Mouse (Mus musculus) kidney, postnatal 14 days (tissue): ENCODE data around the gene Gm20388.
A peak's percentile ranks its signal among the peaks of the same experiment; 100 is the strongest.

Source experiments
- DNase-seq: peaks from one replicate; pipeline ENCODE4 v3.0.0; 2022; ENCODE audit warnings: mixed read lengths

The Gm20388 gene

GRCm38 (mm10) chr8:121200069-121200468 is 1289.4 kb downstream of the Gm20388 start:
- no peak for DNase-seq

- peak; percentile 68 for DNase-seq
These were observed 1290.3 kb downstream of the Gm20388 start for GRCm38 (mm10) chr8:121200979-121201378.

GRCm38 (mm10) chr8:121201651-121202050 is 1291.0 kb downstream of the Gm20388 start:
- no peak for DNase-seq

- DNase-seq, result no peak
These were observed 1293.2 kb downstream of the Gm20388 start for GRCm38 (mm10) chr8:121203612-121204376.

GRCm38 (mm10) chr8:121207171-121207570 is 1296.5 kb downstream of the Gm20388 start:
- DNase-seq, result no peak

GRCm38 (mm10) chr8:121210627-121211026 is 1300.0 kb downstream of the Gm20388 start:
- DNase-seq, result no peak

- no peak for DNase-seq
These were observed 1302.6 kb downstream of the Gm20388 start for GRCm38 (mm10) chr8:121213236-121213635.

GRCm38 (mm10) chr8:121213651-121214050 is 1303.0 kb downstream of the Gm20388 start:
- DNase-seq, result no peak

- DNase-seq, result no peak
These were observed 1304.3 kb downstream of the Gm20388 start for GRCm38 (mm10) chr8:121214975-121215374.

GRCm38 (mm10) chr8:121216441-121216949 is 1305.9 kb downstream of the Gm20388 start:
- no peak for DNase-seq

GRCm38 (mm10) chr8:121218486-121218885 is 1307.8 kb downstream of the Gm20388 start:
- no peak for DNase-seq

GRCm38 (mm10) chr8:121220103-121220899 is 1309.7 kb downstream of the Gm20388 start:
- DNase-seq, result no peak

GRCm38 (mm10) chr8:121224709-121225108 is 1314.1 kb downstream of the Gm20388 start:
- DNase-seq, result no peak

- no peak for DNase-seq
These were observed 1317.1 kb downstream of the Gm20388 start for GRCm38 (mm10) chr8:121227756-121228155.

GRCm38 (mm10) chr8:121228892-121229291 is 1318.3 kb downstream of the Gm20388 start:
- peak; percentile 29 for DNase-seq

- DNase-seq, result no peak
These were observed 1318.9 kb downstream of the Gm20388 start for GRCm38 (mm10) chr8:121229550-121229949.

- DNase-seq, result no peak
These were observed 1322.6 kb downstream of the Gm20388 start for GRCm38 (mm10) chr8:121233196-121233595.

- no peak for DNase-seq
These were observed 1324.3 kb downstream of the Gm20388 start for GRCm38 (mm10) chr8:121234915-121235314.

GRCm38 (mm10) chr8:121239640-121240039 is 1329.0 kb downstream of the Gm20388 start:
- DNase-seq, result no peak

- peak; percentile 84 for DNase-seq
These were observed 1331.3 kb downstream of the Gm20388 start for GRCm38 (mm10) chr8:121241761-121242552.

GRCm38 (mm10) chr8:121242671-121243070 is 1332.0 kb downstream of the Gm20388 start:
- DNase-seq, result no peak

GRCm38 (mm10) chr8:121248823-121249222 is 1338.2 kb downstream of the Gm20388 start:
- DNase-seq, result peak; percentile 53

GRCm38 (mm10) chr8:121249433-121249832 is 1338.8 kb downstream of the Gm20388 start:
- no peak for DNase-seq
